Mouse (Mus musculus): ENCODE data around the gene Egfem1.

Gene Egfem1

DNA sequence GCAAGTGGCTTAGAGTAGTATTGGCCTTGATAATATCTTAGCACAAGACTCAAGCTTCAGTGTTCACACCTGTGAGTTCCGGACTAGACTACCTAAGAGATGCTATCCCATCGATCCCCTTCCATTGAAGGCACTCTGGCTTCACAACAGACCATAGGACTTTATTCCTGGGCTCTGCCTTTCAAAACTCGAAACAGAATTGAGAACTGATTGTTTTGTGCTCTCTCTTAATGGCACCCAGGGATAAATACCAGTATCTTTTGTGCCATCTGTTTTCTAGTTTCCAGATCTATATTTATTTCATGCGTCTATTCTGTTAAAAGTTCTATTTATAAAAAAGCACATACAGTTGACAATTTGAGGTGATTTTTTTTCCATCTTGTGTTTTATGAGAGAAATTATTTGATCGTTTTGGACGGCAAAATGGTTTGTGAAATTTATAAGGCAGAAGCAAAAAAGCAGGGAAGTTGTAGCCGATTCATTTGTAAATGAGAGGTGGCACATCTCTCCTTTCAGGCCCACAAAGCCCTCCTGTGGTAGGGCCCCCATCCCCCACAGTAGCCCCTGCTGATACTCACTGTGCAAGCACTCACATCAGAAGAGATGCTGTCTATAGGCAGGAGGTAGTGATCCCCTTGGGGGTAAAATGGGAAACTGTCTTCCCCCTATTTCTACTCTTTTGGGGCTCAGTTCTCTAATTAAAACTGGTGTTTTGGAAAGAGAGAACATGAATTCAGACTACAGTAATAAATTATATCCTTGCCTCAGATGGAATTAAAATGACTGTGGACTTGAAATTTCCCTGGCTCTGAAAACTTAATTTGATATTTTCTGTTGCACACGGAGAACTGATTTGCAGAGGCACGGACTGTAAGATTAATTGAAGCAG, 53.6 kb downstream of the Egfem1 start:
- no peak for DNase-seq

- no peak for DNase-seq
These were observed 54.5 kb downstream of the Egfem1 start for GRCm38 (mm10) chr3:29136065-29136955.

DNA sequence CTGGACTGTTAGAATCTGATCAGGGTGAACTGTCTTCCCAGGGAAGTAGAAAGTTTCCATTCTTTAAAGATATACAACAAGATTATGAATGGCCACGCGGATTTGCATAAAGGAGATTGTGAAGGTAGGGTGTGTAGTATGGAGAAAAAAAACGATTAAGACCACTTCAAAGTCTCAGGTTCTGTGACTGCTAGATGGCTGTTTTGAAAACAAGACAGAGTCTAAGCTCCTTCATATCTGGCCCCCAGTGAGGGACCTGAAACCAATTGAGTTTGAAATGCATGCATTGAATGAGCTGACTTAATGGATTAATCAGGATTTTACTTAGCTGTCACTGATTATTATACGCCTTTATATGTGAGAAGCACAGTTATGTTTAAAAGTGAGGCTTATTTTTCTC, 86.6 kb downstream of the Egfem1 start:
- no peak for DNase-seq

DNA sequence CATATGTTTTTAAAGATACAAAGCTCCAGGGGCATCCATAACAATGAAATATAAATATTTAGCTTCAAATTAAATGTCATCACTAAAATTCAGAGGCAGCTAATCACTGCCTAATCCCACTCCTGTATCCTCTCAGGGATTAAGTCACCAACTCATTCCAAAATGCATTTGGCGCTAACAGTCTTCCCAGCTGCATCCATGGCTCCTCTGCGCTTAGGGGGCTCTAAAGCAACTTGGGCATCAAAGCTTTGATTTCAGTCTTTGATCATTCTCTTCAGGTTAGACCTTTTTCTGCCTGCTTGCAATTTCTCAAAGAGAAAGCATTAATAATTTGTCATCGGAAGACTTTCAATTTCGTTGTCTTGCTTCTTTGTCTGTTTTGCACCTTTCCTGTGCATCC, 87.2 kb downstream of the Egfem1 start:
- DNase-seq, result no peak

DNA sequence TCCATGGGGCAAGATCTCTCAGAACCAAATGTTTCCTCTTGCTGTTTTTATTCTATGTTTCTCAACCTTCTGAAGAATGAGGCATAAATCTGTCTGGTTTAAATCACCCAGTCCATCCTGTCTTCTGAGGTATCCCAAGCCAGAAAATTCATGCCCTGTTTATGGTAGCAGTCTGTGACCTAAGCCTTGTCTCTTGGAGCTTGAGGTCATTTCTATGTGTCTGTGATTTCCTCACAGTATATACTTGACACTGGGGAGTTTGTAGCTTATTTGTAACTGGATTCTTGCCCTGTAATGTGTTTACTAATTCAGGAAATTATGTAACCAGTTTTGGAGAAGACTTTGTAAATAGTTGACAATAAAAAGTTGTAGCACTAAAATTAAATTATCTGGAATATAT, 95.2 kb downstream of the Egfem1 start:
- peak; percentile 2 for DNase-seq

GRCm38 (mm10) chr3:29182988-29183387, 101.2 kb downstream of the Egfem1 start:
- no peak for DNase-seq

GRCm38 (mm10) chr3:29183615-29184198, 101.9 kb downstream of the Egfem1 start:
- DNase-seq, result no peak

DNA sequence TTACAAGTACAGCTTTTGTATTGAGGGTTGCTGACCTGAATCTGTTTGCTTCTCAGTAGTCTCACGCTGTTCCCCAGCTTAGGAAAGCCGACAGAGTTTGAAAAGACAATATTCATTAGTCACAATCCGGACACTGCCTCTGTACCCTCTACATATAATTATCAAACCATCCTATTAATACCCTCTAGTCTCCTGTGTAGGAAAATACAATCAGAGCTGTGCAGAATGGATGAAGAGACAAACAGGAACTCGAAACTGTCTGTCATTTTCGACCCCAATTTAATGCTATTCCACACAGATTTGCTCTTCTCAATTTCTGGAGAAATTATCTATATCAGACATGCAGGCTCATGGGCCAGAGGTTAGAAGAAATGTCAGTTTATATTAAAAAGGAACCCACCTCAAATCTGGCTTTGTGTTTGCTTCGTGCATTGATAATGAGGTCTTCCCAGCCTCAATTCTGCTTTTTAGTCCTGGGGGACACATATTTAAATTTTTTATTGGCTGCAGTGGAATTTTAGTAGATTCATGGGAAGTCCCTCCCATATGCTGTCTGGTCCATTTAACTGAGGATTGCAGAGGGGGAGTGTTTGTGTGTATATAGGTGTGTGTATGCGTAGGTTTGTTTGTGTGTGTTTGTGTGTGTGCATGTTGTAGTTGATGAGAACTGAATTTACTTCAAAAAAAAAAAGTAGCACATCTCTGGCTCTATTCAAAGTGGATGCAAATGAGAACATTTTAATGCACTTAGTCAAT, 102.8 kb downstream of the Egfem1 start:
- DNase-seq, result no peak

DNA sequence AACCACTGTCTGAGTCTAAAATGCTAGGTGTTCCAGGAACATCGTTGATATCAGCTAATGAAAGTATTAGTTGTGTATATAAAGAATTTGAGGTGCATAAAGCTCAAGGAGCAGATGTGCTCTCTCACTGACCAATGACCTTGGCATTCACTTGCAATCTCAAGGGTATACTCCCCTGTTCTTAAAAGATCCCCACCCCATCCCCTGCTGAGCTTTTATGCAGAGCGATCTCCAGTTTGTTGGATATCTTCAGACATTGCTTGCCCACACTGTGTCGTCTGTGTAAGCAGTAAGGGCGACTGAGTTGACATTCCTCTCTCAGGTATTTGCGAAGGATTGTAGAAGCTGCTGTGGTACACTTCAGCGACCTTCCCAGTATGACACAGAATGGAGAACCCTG, 108.4 kb downstream of the Egfem1 start:
- no peak for DNase-seq

GRCm38 (mm10) chr3:29197727-29198512, 116.1 kb downstream of the Egfem1 start:
- DNase-seq, result no peak

- peak; percentile 32 for DNase-seq
These were observed 118.8 kb downstream of the Egfem1 start for GRCm38 (mm10) chr3:29200601-29201000.

DNA sequence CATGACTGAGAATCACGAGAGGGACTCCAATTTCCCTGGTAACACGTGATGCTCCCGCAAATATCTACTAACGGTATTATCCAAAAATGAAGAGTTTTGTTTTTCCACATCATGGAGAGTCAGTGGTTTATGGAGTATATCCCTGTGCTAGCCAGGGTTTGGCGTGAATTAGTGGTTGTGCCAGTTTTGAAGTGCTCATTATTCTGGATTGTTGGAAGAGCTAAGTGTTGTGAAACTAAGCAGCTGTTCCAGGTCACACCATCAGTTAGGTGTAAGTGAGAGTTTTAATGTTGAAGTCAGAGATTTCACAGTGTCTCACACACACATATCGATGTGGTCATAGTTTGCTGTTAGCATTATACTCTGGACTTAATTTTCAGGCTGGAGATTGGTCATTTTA, 120.7 kb downstream of the Egfem1 start:
- peak; percentile 8 for DNase-seq

DNA sequence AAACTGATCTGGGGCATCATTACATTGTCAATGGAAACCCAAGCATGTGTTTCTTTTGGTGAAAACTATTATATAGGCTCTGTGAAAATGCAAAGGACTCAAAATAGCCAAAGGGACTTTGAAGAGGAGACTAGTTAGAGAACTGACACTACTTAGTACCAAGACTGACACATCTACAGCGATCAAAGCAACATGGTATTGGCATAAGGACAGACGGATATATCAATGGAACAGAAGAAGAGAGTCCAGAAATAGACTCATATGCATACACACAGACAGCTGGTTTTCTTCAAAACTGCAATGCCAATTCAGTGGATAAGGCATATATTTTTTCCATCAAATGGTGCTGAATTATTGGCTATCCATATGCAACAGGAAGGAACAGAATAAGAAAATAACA, 140.6 kb downstream of the Egfem1 start:
- DNase-seq, result no peak

GRCm38 (mm10) chr3:29229712-29230111, 147.9 kb downstream of the Egfem1 start:
- no peak for DNase-seq

DNA sequence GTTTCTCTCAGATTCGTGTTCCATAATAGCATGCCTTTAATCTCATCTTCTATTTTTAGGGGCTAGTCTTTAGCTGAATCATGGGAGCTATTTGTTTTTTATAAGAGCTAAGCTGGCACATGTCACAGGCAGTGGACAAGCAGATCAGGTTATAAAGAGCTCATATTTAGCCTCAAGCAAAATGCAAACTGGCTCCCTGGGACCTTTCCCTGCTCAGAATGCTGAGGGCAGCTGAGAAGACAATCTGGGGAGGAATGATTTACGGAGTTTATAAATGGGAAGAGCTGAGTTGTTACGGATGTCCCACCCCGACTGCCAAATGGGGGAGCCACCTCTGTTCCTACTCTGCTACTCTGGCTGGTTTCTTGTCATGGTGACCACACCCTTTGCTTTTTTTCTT, 153.7 kb downstream of the Egfem1 start:
- DNase-seq, result no peak

- DNase-seq, result no peak
These were observed 154.7 kb downstream of the Egfem1 start for GRCm38 (mm10) chr3:29236517-29236916.

DNA sequence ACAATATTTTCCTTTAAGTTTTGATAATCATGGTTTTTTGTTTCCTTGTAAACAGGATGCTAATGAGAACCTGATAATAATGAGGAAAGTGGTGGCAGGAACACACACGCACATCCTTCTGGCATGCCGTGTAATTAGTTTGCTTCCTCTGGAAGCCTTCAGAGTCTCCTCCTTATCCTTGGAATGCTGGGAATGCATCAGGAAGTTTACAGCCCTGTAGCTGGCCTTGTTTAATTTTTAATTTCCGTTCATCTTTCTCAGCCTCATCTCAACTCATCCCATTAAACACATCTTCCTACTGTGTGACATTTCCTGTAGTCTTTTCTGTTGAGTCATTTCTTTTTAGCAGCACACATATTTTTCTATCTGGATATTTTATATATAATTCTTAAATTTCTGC, 161.8 kb downstream of the Egfem1 start:
- DNase-seq, result peak; percentile 11

DNA sequence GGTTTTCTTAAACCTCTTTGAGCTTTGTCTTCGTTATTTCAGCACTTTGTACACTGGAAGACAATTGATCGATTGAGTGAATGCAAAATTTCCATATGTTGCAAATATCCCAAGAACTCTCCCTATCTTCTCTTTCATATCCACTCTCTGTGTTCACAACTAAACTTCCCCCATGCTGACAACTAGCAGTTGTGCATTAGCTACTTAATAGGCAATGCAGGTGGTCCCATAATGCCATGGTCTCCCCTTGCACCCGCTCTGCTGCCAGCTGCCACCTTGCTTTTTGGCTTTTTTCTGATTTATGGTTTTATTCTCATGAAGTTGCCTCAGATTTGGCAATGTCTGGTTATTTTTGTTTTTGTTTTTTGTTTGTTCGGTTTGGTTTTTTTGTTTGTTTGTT, 209.8 kb downstream of the Egfem1 start:
- no peak for DNase-seq

GRCm38 (mm10) chr3:29292251-29292650, 210.4 kb downstream of the Egfem1 start:
- no peak for DNase-seq

DNA sequence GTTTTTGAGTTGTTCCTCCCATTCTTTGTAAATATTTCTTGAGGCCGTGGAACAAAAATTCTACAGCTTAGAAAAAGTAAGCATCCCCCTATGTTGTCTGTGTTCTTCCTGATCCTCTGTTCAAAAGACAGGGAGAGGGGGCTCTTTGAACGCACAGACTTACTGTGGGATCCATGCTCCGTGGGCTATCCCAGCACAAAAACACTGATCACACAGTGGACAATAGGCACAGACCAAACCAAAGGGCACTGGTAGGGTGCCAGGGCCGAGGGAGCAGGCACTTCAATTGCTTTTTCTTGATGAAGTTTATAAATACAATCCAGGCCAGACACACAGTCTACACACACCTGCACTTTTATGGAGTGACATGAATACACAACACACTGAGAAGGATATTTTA, 211.4 kb downstream of the Egfem1 start:
- no peak for DNase-seq

GRCm38 (mm10) chr3:29342223-29342791, 260.5 kb downstream of the Egfem1 start:
- no peak for DNase-seq

- no peak for DNase-seq
These were observed 264.0 kb downstream of the Egfem1 start for GRCm38 (mm10) chr3:29345805-29346204.
